Mouse (Mus musculus) colon, adult 2 months (tissue): ENCODE results near the gene Zfp335. TPM values are rescaled to one million over a fixed set of nuclear protein-coding genes. Genes with fewer than 3 reads are reported as not detected.

Experiments
- polyA plus RNA-seq: library from polyadenylated mRNA; depleted of rRNA; stranded (reverse); fragments of >200 nt; gene quantifications from 2 replicates; pipeline ENCODE4 v1.2.3, GENCODE M21; 2012; rRNA removed

Gene Zfp335
- polyA plus RNA-seq: 34.2 and 35.7 TPM in 2 replicates

DNA sequence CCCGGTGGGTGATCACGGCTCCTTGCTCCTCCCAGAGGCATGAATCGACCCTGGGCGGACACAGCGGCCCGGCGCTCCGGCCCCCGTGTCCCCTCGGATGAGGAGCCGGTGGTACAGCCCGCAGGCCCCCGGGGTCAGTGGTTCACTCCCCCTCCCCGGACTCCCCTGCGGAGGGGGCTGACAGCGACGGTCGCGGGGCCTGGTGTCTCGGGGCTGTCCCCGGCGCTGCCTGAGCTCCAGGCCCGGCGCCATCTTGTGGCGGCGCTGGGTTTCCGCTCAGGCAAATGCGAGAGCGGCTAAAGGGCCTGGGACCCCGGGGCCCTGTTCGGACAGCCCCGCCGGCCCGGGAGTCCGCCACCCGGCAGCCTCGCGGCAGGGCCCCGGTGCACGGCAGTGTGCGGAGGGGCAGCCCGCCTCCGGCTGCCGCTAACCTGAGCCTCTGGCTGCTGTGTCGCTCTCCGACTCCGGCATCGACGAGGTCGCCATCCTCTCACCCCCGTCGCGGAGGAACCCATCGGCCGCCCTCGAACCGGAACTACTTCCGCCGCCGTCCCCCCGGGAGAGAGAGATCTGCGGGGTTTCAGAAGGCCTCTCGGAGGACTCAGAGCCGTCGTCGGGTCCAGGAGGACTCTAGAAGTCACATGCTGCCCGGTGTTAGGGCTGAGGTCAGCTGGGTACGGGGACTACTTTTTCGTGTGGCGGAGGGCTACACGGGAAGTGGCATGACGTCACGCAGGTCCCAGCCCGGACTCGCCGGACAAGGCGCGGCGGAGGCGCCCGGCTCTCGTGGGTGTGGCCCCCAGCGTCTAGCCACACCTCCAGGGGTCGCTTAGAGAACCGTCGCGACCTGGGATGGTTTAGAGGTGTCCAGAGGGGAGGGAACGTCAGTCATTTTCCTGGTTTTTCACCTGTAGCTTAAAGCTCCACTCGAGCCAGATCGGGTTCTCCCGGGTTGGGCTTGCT lies at the start of gene Zfp335:
Gene Zfp335, minus strand, starts transcription at position 672 of the 963 bp plus-strand sequence.

DNA sequence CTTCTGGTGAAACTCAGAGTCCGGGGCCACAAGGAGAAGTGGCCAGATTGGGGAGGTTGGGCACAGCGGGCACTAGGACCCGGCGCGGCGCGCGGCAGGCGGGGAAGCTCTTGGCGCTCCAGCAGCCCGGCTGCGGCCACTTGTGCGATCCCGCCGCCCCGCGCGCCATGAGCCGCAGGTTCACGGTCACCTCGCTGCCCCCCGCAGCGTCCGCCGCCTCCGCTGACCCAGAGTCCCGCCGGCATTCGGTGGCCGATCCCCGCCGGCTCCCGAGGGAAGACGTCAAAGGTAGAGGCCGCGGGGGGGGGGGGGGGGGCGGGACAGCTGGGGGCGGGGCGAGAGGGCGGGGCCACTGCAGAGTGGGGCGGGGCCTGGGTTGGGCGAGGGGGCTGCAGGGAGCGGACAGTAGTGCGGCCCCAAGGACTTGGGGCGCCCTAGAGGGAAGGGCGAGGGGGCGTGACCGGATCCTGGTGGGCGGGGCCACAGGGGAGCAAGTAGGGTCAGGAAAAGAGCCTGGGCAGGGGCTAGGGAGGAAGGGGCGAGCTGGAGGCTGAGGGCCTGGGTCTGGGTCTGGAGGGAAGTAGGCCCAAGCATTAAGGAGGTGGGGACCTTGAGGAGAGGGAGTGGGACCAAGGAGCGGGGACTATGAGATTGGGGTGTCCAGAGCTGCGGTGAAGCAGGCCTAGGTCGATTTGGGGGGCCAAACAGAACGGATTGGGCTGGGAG lies 49.3 kb upstream of the Zfp335 start, which contains the start of gene Slc12a5:
Gene Slc12a5, plus strand, starts transcription at position 87 of the 726 bp plus-strand sequence.

GRCm38 (mm10) chr2:164940140-164940830 lies 28.7 kb upstream of the Zfp335 start, which contains the start of gene Mmp9:
TSS of gene Mmp9 (plus strand) at chr2:164940780.

DNA sequence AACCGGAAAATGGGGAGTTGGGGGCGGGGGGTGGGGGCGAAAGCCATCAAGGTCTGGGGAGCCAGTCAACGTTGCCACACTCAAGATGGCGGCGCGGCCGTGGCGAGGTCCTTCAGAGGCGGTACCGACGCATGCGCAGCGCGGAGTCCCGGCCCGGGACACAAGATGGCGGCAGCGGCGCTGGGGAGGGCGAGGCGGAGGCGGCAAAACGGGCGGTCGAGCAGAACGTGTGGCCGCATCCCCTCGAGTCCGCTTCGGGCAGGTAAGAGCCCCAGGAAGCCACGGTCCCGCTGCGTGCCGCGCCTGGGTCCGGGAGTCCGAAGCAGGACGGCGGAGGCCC lies 32.4 kb downstream of the Zfp335 start, which contains the start of gene Pcif1:
Gene Pcif1, plus strand, starts transcription at position 77 of the 340 bp plus-strand sequence.

DNA sequence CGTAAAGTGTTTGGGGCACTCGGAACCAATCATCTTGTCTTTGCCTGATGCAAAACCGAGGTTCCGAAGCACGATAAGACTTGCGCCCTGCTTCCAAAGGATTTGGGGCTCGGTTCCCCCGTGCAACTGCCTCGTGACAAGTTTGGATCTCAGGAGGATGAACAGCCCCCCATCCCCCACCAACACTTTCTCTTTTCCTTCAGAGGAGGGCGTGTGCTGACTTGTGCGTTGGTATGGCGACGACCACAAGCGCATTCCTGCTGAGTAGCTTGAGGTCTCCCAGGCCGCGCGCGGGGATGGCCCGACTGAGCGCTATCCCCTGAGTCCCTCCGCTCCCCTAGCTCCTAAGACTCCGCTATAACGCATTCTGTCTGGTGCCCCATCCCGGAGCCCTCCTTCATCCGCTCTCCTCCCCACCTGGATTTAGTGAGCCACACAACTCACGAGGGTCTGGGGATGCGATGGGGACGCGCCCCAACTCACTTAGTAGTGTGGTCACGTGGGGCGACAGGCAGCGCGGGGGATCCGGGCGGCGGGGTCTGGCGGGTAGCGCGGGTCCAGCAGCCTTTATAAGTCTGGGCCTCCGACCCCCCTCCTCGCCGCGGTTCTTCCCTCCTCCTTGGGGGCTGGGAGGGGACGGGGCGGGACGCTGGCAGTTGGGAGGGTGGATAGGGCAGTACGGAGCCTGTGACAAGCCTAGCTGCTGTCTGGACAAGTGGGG lies 54.3 kb downstream of the Zfp335 start, which contains the start of gene Pltp:
Gene Pltp, minus strand, starts transcription at position 611 of the 721 bp plus-strand sequence.

Other genes starting within 250 kb of the Zfp335 start
- not detected in 2 replicates for gene Wfdc11, start 237.7 kb downstream of the Zfp335 start, polyA plus RNA-seq
- 0.28 and 0.73 TPM in 2 replicates for gene Wfdc13, start 226.7 kb downstream of the Zfp335 start, polyA plus RNA-seq
- not detected in 2 replicates for gene Spint4, start 213.3 kb downstream of the Zfp335 start, polyA plus RNA-seq
- not detected in 2 replicates for gene Spint5, start 196.5 kb downstream of the Zfp335 start, polyA plus RNA-seq
- gene Wfdc3, start 165.8 kb downstream of the Zfp335 start, polyA plus RNA-seq: 0.28 and 0.84 TPM in 2 replicates
- gene Dnttip1, start 165.8 kb downstream of the Zfp335 start, polyA plus RNA-seq: 60.0 and 89.4 TPM in 2 replicates
- gene Ube2c, start 141.9 kb downstream of the Zfp335 start, polyA plus RNA-seq: 65.5 and 79.7 TPM in 2 replicates
- gene Tnnc2, start 131.8 kb downstream of the Zfp335 start, polyA plus RNA-seq: not detected in 2 replicates
- gene Snx21, start 125.9 kb downstream of the Zfp335 start, polyA plus RNA-seq: 34.1 and 41.6 TPM in 2 replicates
- gene Acot8, start 106.9 kb downstream of the Zfp335 start, polyA plus RNA-seq: 134 and 139 TPM in 2 replicates
- 3.4 and 3.5 TPM in 2 replicates for gene Zswim3, start 106.7 kb downstream of the Zfp335 start, polyA plus RNA-seq
- gene Zswim1, start 89.1 kb downstream of the Zfp335 start, polyA plus RNA-seq: 10.5 and 11.5 TPM in 2 replicates
- gene Spata25, start 83.2 kb downstream of the Zfp335 start, polyA plus RNA-seq: not detected in 2 replicates
- 320 and 357 TPM in 2 replicates for gene Ctsa, start 78.9 kb downstream of the Zfp335 start, polyA plus RNA-seq
- 5.2 and 7.2 TPM in 2 replicates for gene Neurl2, start 78.3 kb downstream of the Zfp335 start, polyA plus RNA-seq
- 82.0 and 82.9 TPM in 2 replicates for gene Pltp, start 54.0 kb downstream of the Zfp335 start, polyA plus RNA-seq
- 29.5 and 36.3 TPM in 2 replicates for gene Pcif1, start 32.5 kb downstream of the Zfp335 start, polyA plus RNA-seq
- 4.4 and 4.7 TPM in 2 replicates for gene Mmp9, start 29.0 kb upstream of the Zfp335 start, polyA plus RNA-seq
- gene Slc12a5, start 49.0 kb upstream of the Zfp335 start, polyA plus RNA-seq: 0.90 and 1.1 TPM in 2 replicates
- 24.8 and 26.6 TPM in 2 replicates for gene Ncoa5, start 123.1 kb upstream of the Zfp335 start, polyA plus RNA-seq
- 3.4 and 5.9 TPM in 2 replicates for gene Cd40, start 143.9 kb upstream of the Zfp335 start, polyA plus RNA-seq
- gene 1700025C18Rik, start 179.0 kb upstream of the Zfp335 start, polyA plus RNA-seq: not detected in 2 replicates